Mouse (Mus musculus) spleen, postnatal 14 days (tissue): ENCODE measurements around the gene Atoh7.
"Not testable (repeated sequence)": the region's sequence is repeated elsewhere in the genome, so short reads cannot be mapped to it uniquely, and the experiment has no call there.

Experiments used
- DNase-seq, 2 experiments: peaks; one replicate each; pipeline ENCODE4 v3.0.0; 2021 to 2022; ENCODE audit warnings: low spot score in 2 of 2

Gene Atoh7

GRCm38 (mm10) chr10:63099521-63099920 is at the start of gene Atoh7:
TSS of gene Atoh7 (plus strand) at chr10:63099651.
- DNase-seq, result no peak

- no peak for DNase-seq
Measured at GRCm38 (mm10) chr10:63051267-63051666, 48.2 kb upstream of the Atoh7 start.

GRCm38 (mm10) chr10:63052011-63052410 is 47.4 kb upstream of the Atoh7 start:
- no peak for DNase-seq

- no peak for DNase-seq
Measured at GRCm38 (mm10) chr10:63053007-63053406, 46.4 kb upstream of the Atoh7 start.

GRCm38 (mm10) chr10:63054071-63054470 is 45.4 kb upstream of the Atoh7 start:
- not testable (repeated sequence) for DNase-seq

- no peak for DNase-seq
Measured at GRCm38 (mm10) chr10:63054586-63054985, 44.9 kb upstream of the Atoh7 start.

GRCm38 (mm10) chr10:63056966-63057750 is 42.3 kb upstream of the Atoh7 start:
- DNase-seq, result no peak

GRCm38 (mm10) chr10:63059862-63060261 is 39.6 kb upstream of the Atoh7 start, which contains the start of gene Pbld1:
TSS of gene Pbld1 (plus strand) at chr10:63060162.
- DNase-seq, result no peak

- no peak for DNase-seq
Measured at GRCm38 (mm10) chr10:63060406-63060805, 39.0 kb upstream of the Atoh7 start.

- no peak for DNase-seq
Measured at GRCm38 (mm10) chr10:63061266-63061665, 38.2 kb upstream of the Atoh7 start.

- no peak for DNase-seq
Measured at GRCm38 (mm10) chr10:63062696-63063095, 36.8 kb upstream of the Atoh7 start.

GRCm38 (mm10) chr10:63063365-63063764 is 36.1 kb upstream of the Atoh7 start:
- no peak for DNase-seq

- no peak for DNase-seq
Measured at GRCm38 (mm10) chr10:63064516-63064915, 34.9 kb upstream of the Atoh7 start.

GRCm38 (mm10) chr10:63065561-63065960 is 33.9 kb upstream of the Atoh7 start:
- no peak for DNase-seq

GRCm38 (mm10) chr10:63065988-63066387 is 33.5 kb upstream of the Atoh7 start:
- DNase-seq, result peak; percentile 34 to 64

- no peak for DNase-seq
Measured at GRCm38 (mm10) chr10:63086304-63086703, 13.1 kb upstream of the Atoh7 start.

GRCm38 (mm10) chr10:63089103-63089757 is 10.2 kb upstream of the Atoh7 start:
- no peak for DNase-seq

GRCm38 (mm10) chr10:63089758-63090571 is 9.5 kb upstream of the Atoh7 start:
- DNase-seq, result no peak

GRCm38 (mm10) chr10:63091915-63092314 is 7.5 kb upstream of the Atoh7 start:
- DNase-seq, result no peak

- no peak for DNase-seq
Measured at GRCm38 (mm10) chr10:63092616-63093550, 6.6 kb upstream of the Atoh7 start.

- no peak for DNase-seq
Measured at GRCm38 (mm10) chr10:63096757-63097156, 2.7 kb upstream of the Atoh7 start.
